Mouse (Mus musculus) myocyte (in vitro differentiated cells): ENCODE measurements at regions not wholly inside any gene's neighbourhood (a gene's known extent, or its start where the extent isn't known, plus 50 kb on each side); places are given as distances from the start of the nearest gene placed in this dataset.

Experiments used
- CEBPB ChIP-seq: IDR thresholded peaks from 2 replicates; pipeline ENCODE4 v1.6.1; 2011; ENCODE audit warnings: mild to moderate bottlenecking, moderate library complexity; ENCODE audit not compliant: poor library complexity, insufficient read depth, severe bottlenecking
- E2F4 ChIP-seq: IDR thresholded peaks from one replicate; pipeline ENCODE4 v1.6.1; 2011; ENCODE audit warnings: mild to moderate bottlenecking, control low read depth, moderate library complexity; ENCODE audit not compliant: insufficient read depth
- MAX ChIP-seq: IDR thresholded peaks from one replicate; pipeline ENCODE4 v1.6.1; 2011; ENCODE audit warnings: low read depth, mild to moderate bottlenecking, control low read depth
- MYOD1 ChIP-seq, 3 experiments: IDR thresholded peaks; one replicate each; pipeline ENCODE4 v1.6.1; 2011; ENCODE audit warnings: control low read depth in 2 of 3, low read depth in 2 of 3, mild to moderate bottlenecking in 2 of 3, moderate library complexity in 1 of 3; ENCODE audit not compliant: insufficient read length in 2 of 3, control insufficient read depth in 1 of 3
- POLR2A ChIP-seq: IDR thresholded peaks from one replicate; pipeline ENCODE4 v1.6.1; 2011; ENCODE audit warnings: low read depth, mild to moderate bottlenecking, control low read depth, moderate library complexity; ENCODE audit not compliant: insufficient read length
- POLR2AphosphoS2 ChIP-seq: IDR thresholded peaks from one replicate; pipeline ENCODE4 v1.6.1; 2011; ENCODE audit warnings: low read depth, control low read depth; ENCODE audit not compliant: insufficient read length
- SRF ChIP-seq: IDR thresholded peaks from one replicate; pipeline ENCODE4 v1.6.1; 2011; ENCODE audit warnings: low read depth; ENCODE audit not compliant: control insufficient read depth, insufficient read length
- TCF12 ChIP-seq: IDR thresholded peaks from one replicate; pipeline ENCODE4 v1.6.1; 2011; ENCODE audit warnings: mild to moderate bottlenecking, control low read depth; ENCODE audit not compliant: poor library complexity, insufficient read depth, severe bottlenecking
- TCF3 ChIP-seq: IDR thresholded peaks from one replicate; pipeline ENCODE4 v1.6.1; 2011; ENCODE audit warnings: low read depth, control low read depth; ENCODE audit not compliant: insufficient read length
- USF1 ChIP-seq: IDR thresholded peaks from one replicate; pipeline ENCODE4 v1.6.1; 2011; ENCODE audit warnings: low read depth, mild to moderate bottlenecking, control low read depth, moderate library complexity

DNA sequence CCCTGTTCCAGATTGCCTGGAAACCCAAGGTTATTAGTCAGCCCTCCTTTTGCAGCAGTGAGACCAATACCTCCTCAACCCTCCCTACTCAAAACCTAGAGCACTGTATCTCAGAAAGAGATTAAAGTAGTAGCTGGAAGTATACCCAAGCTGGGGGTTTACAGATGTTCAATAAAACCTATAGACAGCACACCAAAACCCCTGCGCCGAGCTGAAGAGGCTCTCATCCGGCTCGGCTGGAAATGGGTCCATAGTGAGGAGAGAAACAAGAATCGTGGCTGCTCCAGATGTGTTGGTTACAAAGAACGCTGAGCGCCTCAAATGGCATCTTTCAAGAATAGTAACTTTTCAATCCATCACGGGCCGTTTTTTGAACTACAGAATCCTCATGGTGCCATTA is 273.7 kb downstream of the Rwdd3 start:
- TF ChIP-seq MAX (no peak), USF1 (no peak), POLR2A (no peak), E2F4 (no peak), SRF (no peak), POLR2AphosphoS2 (no peak), TCF12 (no peak), MYOD1 (IDR thresholded peaks at IDR 0.05; ENCODE audit: control insufficient read depth in 1 of 3, insufficient read length in 2 of 3, low read depth in 2 of 3) (no peak), TCF3 (no peak), CEBPB (no peak)
